Mouse (Mus musculus): ENCODE results near the gene Mmaa. TPM values are rescaled to one million over a fixed set of nuclear protein-coding genes. Genes with fewer than 3 reads are reported as not detected.

Gene Mmaa
- polyA plus RNA-seq, 1 experiment from 2014 or later: 11.5 TPM

GRCm38 (mm10) chr8:79284626-79285025 lies 10.1 kb downstream of the Mmaa start:
- no peak for ATAC-seq (ENCODE audit: insufficient number of reproducible peaks, insufficient read depth, low FRiP score, low read depth)
- Histone ChIP-seq H3K36me3 (ENCODE audit: control insufficient read depth, insufficient read depth, low read length) (peaks cover 5% of the 10 kb centered on the region; the same call in 1 of the 2 replicates), H3K9ac (replicated peaks; ENCODE audit: low read depth, low read length) (no peak overlapping the region), H3K4me1 (ENCODE audit: control insufficient read depth, insufficient read depth, low read length) (no peaks in the 10 kb centered on the region), H3K27me3 (ENCODE audit: control insufficient read depth, insufficient read depth, low read length) (no peaks in the 10 kb centered on the region), H3K27ac (ENCODE audit: low read length) (no peak overlapping the region), H3K9me3 (ENCODE audit: control insufficient read depth, low read depth, low read length) (no peaks in the 10 kb centered on the region), H3K4me2 (replicated peaks; ENCODE audit: low read depth, low read length) (no peak overlapping the region), H3K4me3 (ENCODE audit: low read depth, low read length) (no peak overlapping the region)
- 96% methylated on average over 3 of the region's 3 CpGs for WGBS

GRCm38 (mm10) chr8:79281376-79281890 lies 13.3 kb downstream of the Mmaa start:
- Histone ChIP-seq H3K4me2 (replicated peaks; ENCODE audit: low read depth, low read length) (no peak overlapping the region), H3K9me3 (ENCODE audit: control insufficient read depth, low read depth, low read length) (no peaks in the 10 kb centered on the region), H3K9ac (replicated peaks; ENCODE audit: low read depth, low read length) (no peak overlapping the region), H3K4me1 (ENCODE audit: control insufficient read depth, insufficient read depth, low read length) (no peaks in the 10 kb centered on the region), H3K4me3 (ENCODE audit: low read depth, low read length) (no peak overlapping the region), H3K27me3 (ENCODE audit: control insufficient read depth, insufficient read depth, low read length) (no peaks in the 10 kb centered on the region), H3K36me3 (ENCODE audit: control insufficient read depth, insufficient read depth, low read length) (peaks cover 16% of the 10 kb centered on the region), H3K27ac (ENCODE audit: low read length) (no peak overlapping the region)
- no peak for ATAC-seq (ENCODE audit: insufficient number of reproducible peaks, insufficient read depth, low FRiP score, low read depth)
- WGBS: 67% methylated on average over 5 of the region's 6 CpGs

- H3K9me3 ChIP-seq (ENCODE audit: control insufficient read depth, low read depth, low read length): no peaks in the 10 kb centered on the region
- no peaks in the 10 kb centered on the region for H3K4me1 ChIP-seq (ENCODE audit: control insufficient read depth, insufficient read depth, low read length)
- H3K9ac ChIP-seq (replicated peaks; ENCODE audit: low read depth, low read length): no peak overlapping the region
- H3K36me3 ChIP-seq (ENCODE audit: control insufficient read depth, insufficient read depth, low read length): peaks cover 14% of the 10 kb centered on the region
- H3K27me3 ChIP-seq (ENCODE audit: control insufficient read depth, insufficient read depth, low read length): no peaks in the 10 kb centered on the region
- ATAC-seq (ENCODE audit: insufficient number of reproducible peaks, insufficient read depth, low FRiP score, low read depth): no peak
- 73% methylated on average over 8 of the region's 8 CpGs for WGBS
- no peak overlapping the region for H3K4me3 ChIP-seq (ENCODE audit: low read depth, low read length)
- H3K27ac ChIP-seq (ENCODE audit: low read length): no peak overlapping the region
- no peak overlapping the region for H3K4me2 ChIP-seq (replicated peaks; ENCODE audit: low read depth, low read length)
These were observed 17.4 kb downstream of the Mmaa start for GRCm38 (mm10) chr8:79277264-79277870.

- peaks cover 14% of the 10 kb centered on the region for H3K36me3 ChIP-seq (ENCODE audit: control insufficient read depth, insufficient read depth, low read length)
- no peaks in the 10 kb centered on the region for H3K27me3 ChIP-seq (ENCODE audit: control insufficient read depth, insufficient read depth, low read length)
- no peak overlapping the region for H3K4me3 ChIP-seq (ENCODE audit: low read depth, low read length)
- no peaks in the 10 kb centered on the region for H3K4me1 ChIP-seq (ENCODE audit: control insufficient read depth, insufficient read depth, low read length)
- H3K27ac ChIP-seq (ENCODE audit: low read length): no peak overlapping the region
- no peak overlapping the region for H3K4me2 ChIP-seq (replicated peaks; ENCODE audit: low read depth, low read length)
- WGBS: 91% methylated on average over 10 of the region's 10 CpGs
- no peak overlapping the region for H3K9ac ChIP-seq (replicated peaks; ENCODE audit: low read depth, low read length)
- no peak for ATAC-seq (ENCODE audit: insufficient number of reproducible peaks, insufficient read depth, low FRiP score, low read depth)
- H3K9me3 ChIP-seq (ENCODE audit: control insufficient read depth, low read depth, low read length): no peaks in the 10 kb centered on the region
These were observed 19.8 kb downstream of the Mmaa start for GRCm38 (mm10) chr8:79274940-79275339.

DNA sequence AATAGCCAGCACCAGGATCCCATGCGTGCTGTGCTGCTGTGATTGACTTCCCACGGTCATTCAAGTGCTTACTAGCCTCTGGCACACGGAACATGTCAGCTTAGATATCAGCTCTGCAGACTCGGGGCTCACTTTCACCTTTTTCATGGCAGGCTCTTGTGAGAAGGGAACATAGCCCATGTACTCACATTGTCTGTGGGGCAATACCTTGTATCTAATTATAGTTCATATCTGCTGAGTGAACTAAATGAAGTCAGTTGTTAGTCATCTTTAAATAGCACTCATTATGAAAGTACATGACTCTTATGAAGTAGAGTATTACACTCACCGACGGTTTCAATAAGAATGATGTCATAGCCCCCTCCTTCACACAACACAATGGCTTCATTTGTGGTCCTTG lies 21.0 kb downstream of the Mmaa start:
- Histone ChIP-seq H3K27ac (ENCODE audit: low read length) (no peak overlapping the region), H3K4me1 (ENCODE audit: control insufficient read depth, insufficient read depth, low read length) (no peaks in the 10 kb centered on the region), H3K4me3 (ENCODE audit: low read depth, low read length) (no peak overlapping the region), H3K9ac (replicated peaks; ENCODE audit: low read depth, low read length) (no peak overlapping the region), H3K9me3 (ENCODE audit: control insufficient read depth, low read depth, low read length) (no peaks in the 10 kb centered on the region), H3K27me3 (ENCODE audit: control insufficient read depth, insufficient read depth, low read length) (no peaks in the 10 kb centered on the region), H3K4me2 (replicated peaks; ENCODE audit: low read depth, low read length) (no peak overlapping the region), H3K36me3 (ENCODE audit: control insufficient read depth, insufficient read depth, low read length) (peaks cover 8% of the 10 kb centered on the region)
- ATAC-seq (ENCODE audit: insufficient number of reproducible peaks, insufficient read depth, low FRiP score, low read depth): no peak
- WGBS: 86% methylated on average over 6 of the region's 6 CpGs

- Histone ChIP-seq H3K4me1 (ENCODE audit: control insufficient read depth, insufficient read depth, low read length) (no peaks in the 10 kb centered on the region), H3K36me3 (ENCODE audit: control insufficient read depth, insufficient read depth, low read length) (peaks cover 14% of the 10 kb centered on the region), H3K4me3 (ENCODE audit: low read depth, low read length) (no peak overlapping the region), H3K4me2 (replicated peaks; ENCODE audit: low read depth, low read length) (no peak overlapping the region), H3K27me3 (ENCODE audit: control insufficient read depth, insufficient read depth, low read length) (no peaks in the 10 kb centered on the region), H3K9ac (replicated peaks; ENCODE audit: low read depth, low read length) (no peak overlapping the region), H3K27ac (ENCODE audit: low read length) (no peak overlapping the region), H3K9me3 (ENCODE audit: control insufficient read depth, low read depth, low read length) (no peaks in the 10 kb centered on the region)
- WGBS: 77% methylated on average over 4 of the region's 4 CpGs
- ATAC-seq (ENCODE audit: insufficient number of reproducible peaks, insufficient read depth, low FRiP score, low read depth): no peak
These were observed 22.1 kb downstream of the Mmaa start for GRCm38 (mm10) chr8:79272676-79273075.

DNA sequence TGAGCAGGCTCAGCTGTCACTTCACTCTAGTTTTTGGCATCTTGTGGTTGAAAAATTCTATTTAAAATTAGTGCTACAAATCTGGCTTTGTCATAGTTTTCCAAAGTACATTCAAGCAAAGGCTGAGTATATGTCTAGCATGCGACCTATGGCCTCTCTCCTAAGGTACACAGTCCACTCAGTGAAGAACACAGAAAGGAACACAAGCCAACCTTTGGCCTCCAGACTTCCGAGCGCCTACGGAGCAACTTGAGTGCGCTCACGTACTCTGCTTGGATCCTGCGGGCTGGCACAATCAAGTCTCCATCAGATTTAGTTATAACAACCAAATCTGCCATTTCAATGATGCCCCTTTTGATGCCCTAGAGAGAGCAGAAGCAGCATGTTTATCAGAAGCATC lies 25.8 kb downstream of the Mmaa start:
- no peaks in the 10 kb centered on the region for H3K4me1 ChIP-seq (ENCODE audit: control insufficient read depth, insufficient read depth, low read length)
- no peaks in the 10 kb centered on the region for H3K9me3 ChIP-seq (ENCODE audit: control insufficient read depth, low read depth, low read length)
- H3K4me2 ChIP-seq (replicated peaks; ENCODE audit: low read depth, low read length): no peak overlapping the region
- WGBS: 91% methylated on average over 7 of the region's 7 CpGs
- H3K36me3 ChIP-seq (ENCODE audit: control insufficient read depth, insufficient read depth, low read length): peaks cover 18% of the 10 kb centered on the region
- ATAC-seq (ENCODE audit: insufficient number of reproducible peaks, insufficient read depth, low FRiP score, low read depth): no peak
- H3K27me3 ChIP-seq (ENCODE audit: control insufficient read depth, insufficient read depth, low read length): no peaks in the 10 kb centered on the region
- H3K9ac ChIP-seq (replicated peaks; ENCODE audit: low read depth, low read length): no peak overlapping the region
- H3K27ac ChIP-seq (ENCODE audit: low read length): no peak overlapping the region
- H3K4me3 ChIP-seq (ENCODE audit: low read depth, low read length): no peak overlapping the region

- ATAC-seq (ENCODE audit: insufficient number of reproducible peaks, insufficient read depth, low FRiP score, low read depth): no peak
- WGBS: 88% methylated on average over 5 of the region's 5 CpGs
- H3K4me3 ChIP-seq (ENCODE audit: low read depth, low read length): no peak overlapping the region
- 0 out of 2 replicates have a peak, but pooled peaks cover 3% of the 10 kb centered on the region for H3K9me3 ChIP-seq (ENCODE audit: control insufficient read depth, low read depth, low read length)
- H3K27ac ChIP-seq (ENCODE audit: low read length): no peak overlapping the region
- H3K4me1 ChIP-seq (ENCODE audit: control insufficient read depth, insufficient read depth, low read length): no peaks in the 10 kb centered on the region
- H3K36me3 ChIP-seq (ENCODE audit: control insufficient read depth, insufficient read depth, low read length): 0 out of 2 replicates have a peak, but pooled peaks cover under 1% of the 10 kb centered on the region
- no peak overlapping the region for H3K4me2 ChIP-seq (replicated peaks; ENCODE audit: low read depth, low read length)
- H3K9ac ChIP-seq (replicated peaks; ENCODE audit: low read depth, low read length): no peak overlapping the region
- H3K27me3 ChIP-seq (ENCODE audit: control insufficient read depth, insufficient read depth, low read length): no peaks in the 10 kb centered on the region
These were observed 32.8 kb downstream of the Mmaa start for GRCm38 (mm10) chr8:79261920-79262319.

Data from stomach, embryonic 14.5 days (tissue).